Mouse (Mus musculus) lung, postnatal 0 days (tissue): Measurements from ENCODE around the gene Kpna1. TPM values are rescaled to one million over a fixed set of nuclear protein-coding genes. Genes with fewer than 3 reads are reported as not detected.
A peak's percentile ranks its signal among the peaks of the same experiment; 100 is the strongest.
"Not testable (repeated sequence)": the region's sequence is repeated elsewhere in the genome, so short reads cannot be mapped to it uniquely, and the experiment has no call there.

Source experiments
- ATAC-seq: fragments of 200-750 bp; cut with Nextera tagmentation; 2 replicates; pipeline ENCODE4 v1.8.0; 2017; ENCODE audit warnings: moderate library complexity
- DNase-seq: peaks from one replicate; pipeline ENCODE4 v3.0.0-alpha.2; 2016; ENCODE audit warnings: low spot score
- H3K27ac ChIP-seq: fragments of 300-500 bp; sonication (generic); 2 replicates; pipeline ENCODE4 v1.5.1; 2014; ENCODE audit warnings: antibody characterized with exemption, mild to moderate bottlenecking, low read length, mixed read lengths
- H3K27me3 ChIP-seq: fragments of 300-500 bp; sonication (generic); replicated peaks from 2 replicates; pipeline ENCODE4 v1.6.1; 2014; ENCODE audit warnings: low read length, mixed read lengths; ENCODE audit not compliant: insufficient read depth
- H3K36me3 ChIP-seq: fragments of 300-500 bp; sonication (generic); 2 replicates; pipeline ENCODE4 v1.6.1; 2014; ENCODE audit warnings: low read length, mixed read lengths; ENCODE audit not compliant: insufficient read depth
- H3K4me1 ChIP-seq: fragments of 300-500 bp; sonication (generic); 2 replicates; pipeline ENCODE4 v1.6.1; 2014; ENCODE audit warnings: antibody characterized with exemption, low read depth, low read length, mixed read lengths; ENCODE audit not compliant: insufficient read depth
- H3K4me2 ChIP-seq: fragments of 300-500 bp; sonication (generic); replicated peaks from 2 replicates; pipeline ENCODE4 v1.6.1; 2014; ENCODE audit warnings: low read depth, mild to moderate bottlenecking, low read length, moderate library complexity, mixed read lengths
- H3K4me3 ChIP-seq: fragments of 300-500 bp; sonication (generic); 2 replicates; pipeline ENCODE4 v1.5.1; 2014; ENCODE audit warnings: low read depth, low read length
- H3K9ac ChIP-seq: fragments of 300-500 bp; sonication (generic); replicated peaks from 2 replicates; pipeline ENCODE4 v1.6.1; 2014; ENCODE audit warnings: low read depth, mild to moderate bottlenecking
- H3K9me3 ChIP-seq: fragments of 300-500 bp; sonication (generic); 2 replicates; pipeline ENCODE4 v1.6.1; 2016; ENCODE audit warnings: low read length, mixed read lengths
- CTCF ChIP-seq: IDR thresholded peaks from 2 replicates; pipeline ENCODE4 v1.5.1; 2016; ENCODE audit warnings: antibody characterized with exemption, mild to moderate bottlenecking
- EP300 ChIP-seq: IDR thresholded peaks from 2 replicates; pipeline ENCODE4 v1.6.1; 2016; ENCODE audit warnings: antibody characterized with exemption, mild to moderate bottlenecking, control low read depth
- WGBS: fragments of 180-500 bp; shearing (Covaris S2); extraction: QIAGEN DNeasy Blood & Tissue Kit; methylation state at CpG from one replicate; pipeline ENCODE4 v1.1.7; 2014; 5-methylcytosine and 5-hydroxymethylcytosine counted together
- polyA plus RNA-seq: library from polyadenylated mRNA; unstranded; fragments of >200 nt; fragmentation: Nextera tagmentation; extraction: Ambion mirVana; gene quantifications from 2 replicates; pipeline ENCODE4 v1.2.1, GENCODE M21; 2015

The Kpna1 gene
- polyA plus RNA-seq, 1 experiment from 2014 or later: 16.7 TPM

DNA sequence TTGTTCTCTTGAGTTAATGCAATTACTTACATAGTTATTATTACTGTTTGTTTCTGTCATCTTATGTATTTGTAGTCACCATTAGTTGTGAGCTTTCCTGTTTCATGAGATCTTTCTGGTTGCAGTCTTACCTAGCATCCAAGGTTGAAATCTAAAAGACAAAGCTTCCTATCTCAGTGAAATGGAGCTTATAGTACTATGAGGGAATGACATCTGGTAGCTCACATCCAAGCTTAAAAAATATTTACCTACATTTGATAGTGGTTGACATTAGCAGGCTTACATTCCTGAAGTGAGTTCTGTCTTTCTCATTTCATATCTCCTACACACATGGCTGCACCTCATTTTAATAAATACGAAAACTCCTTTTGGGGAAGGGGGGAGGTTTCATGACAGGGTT lies 37.8 kb downstream of the Kpna1 start:
- Histone ChIP-seq H3K4me2 (no peak overlapping the region), H3K4me1 (no peaks in the 10 kb centered on the region), H3K27ac (no peak overlapping the region), H3K9ac (no peak overlapping the region), H3K36me3 (peaks cover 9% of the 10 kb centered on the region; the same call in 1 of the 2 replicates), H3K4me3 (no peak overlapping the region), H3K27me3 (no peaks in the 10 kb centered on the region), H3K9me3 (no peaks in the 10 kb centered on the region)
- ATAC-seq (no peak), DNase-seq (no peak)
- 90% methylated on average over 1 of the region's 1 CpGs for WGBS
- TF ChIP-seq CTCF (no peak), EP300 (no peak)

DNA sequence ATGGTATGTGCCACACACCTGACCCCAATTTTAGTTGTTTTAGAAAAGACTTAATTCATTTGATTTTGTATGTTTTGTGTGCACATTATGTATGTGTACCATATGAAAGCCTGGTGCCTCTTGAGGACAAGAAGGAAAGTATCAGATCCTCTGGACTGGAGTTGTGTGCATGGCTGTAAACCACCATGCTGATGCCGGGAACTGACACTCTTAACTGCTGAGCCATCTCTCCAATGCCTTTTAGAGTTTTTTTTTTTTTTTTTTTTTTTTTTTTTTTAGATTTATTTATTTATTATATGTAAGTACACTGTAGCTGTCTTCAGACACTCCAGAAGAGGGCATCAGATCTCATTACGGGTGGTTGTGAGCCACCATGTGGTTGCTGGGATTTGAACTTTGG lies 49.6 kb downstream of the Kpna1 start:
- not testable (repeated sequence) for H3K4me2 ChIP-seq, H3K27ac ChIP-seq, H3K4me3 ChIP-seq, ATAC-seq, H3K27me3 ChIP-seq, H3K9ac ChIP-seq, H3K4me1 ChIP-seq, H3K9me3 ChIP-seq, DNase-seq
- WGBS: 86% methylated on average over 1 of the region's 2 CpGs
- peaks cover 21% of the 10 kb centered on the region; the same call in 1 of the 2 replicates for H3K36me3 ChIP-seq

DNA sequence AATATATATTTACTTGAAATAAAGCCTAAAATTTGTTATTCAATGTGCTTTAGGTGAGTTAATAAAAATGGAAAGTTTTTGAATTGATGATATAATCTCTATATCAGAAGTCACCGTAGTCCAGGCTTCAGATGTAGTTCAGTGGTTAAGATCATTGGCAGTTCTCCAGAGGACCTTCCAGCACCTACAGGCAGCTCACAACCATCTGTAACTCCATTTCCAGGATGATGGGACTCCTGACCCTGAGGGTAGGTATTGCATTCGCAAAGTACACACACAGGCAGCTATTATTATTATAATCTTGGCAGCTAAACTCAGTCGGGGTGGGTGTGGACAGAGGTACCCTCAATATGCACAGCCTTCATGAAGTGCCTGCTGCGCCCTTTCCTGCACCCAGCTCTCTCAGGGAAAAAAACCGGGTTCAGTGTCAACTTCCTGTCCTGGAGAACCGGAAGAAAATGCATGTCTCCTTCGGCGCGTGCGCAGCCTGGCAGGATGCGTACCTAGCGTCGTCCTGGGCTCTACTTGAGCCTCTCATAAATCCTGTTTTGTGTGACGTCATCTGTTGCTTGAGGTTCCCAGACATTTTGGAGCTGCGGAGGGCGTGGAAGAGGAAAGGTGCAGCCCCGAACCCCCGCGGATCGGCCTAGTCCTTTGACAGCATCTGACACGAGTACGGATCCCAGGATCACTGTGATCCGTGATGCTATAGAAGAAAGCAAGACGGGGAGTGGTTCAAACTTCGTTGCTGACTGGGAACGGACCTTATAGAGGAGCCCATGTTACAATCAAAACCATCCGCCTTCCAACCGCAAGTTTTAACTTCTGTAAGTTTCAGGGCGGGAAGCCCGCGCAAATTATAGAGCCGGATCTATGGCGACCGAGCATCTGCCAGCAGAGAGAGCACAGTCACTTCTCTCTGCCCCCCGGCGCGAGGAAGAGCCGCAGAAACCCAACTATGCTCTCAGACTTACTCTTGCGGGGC lies 62.4 kb downstream of the Kpna1 start, which contains the start of gene Wdr5b:
Gene Wdr5b (plus strand): TSS at position 551 of the 985 bp plus-strand sequence.
- H3K4me2 ChIP-seq: peak within 1 kb of the TSS; percentile 70
- WGBS: 2% methylated on average over 39 of the region's 39 CpGs
- H3K4me3 ChIP-seq: peak within 1 kb of the TSS; percentile 64
- ATAC-seq: peak; percentile 98
- DNase-seq: peak; percentile 100
- H3K9ac ChIP-seq: peak within 1 kb of the TSS; percentile 65
- TF ChIP-seq EP300 (no peak), CTCF (no peak; the same call in 1 of the 2 replicates)
- no peaks in the 10 kb centered on the region for H3K9me3 ChIP-seq
- peaks cover 5% of the 10 kb centered on the region; the same call in 1 of the 2 replicates for H3K36me3 ChIP-seq
- no peaks in the 10 kb centered on the region for H3K27me3 ChIP-seq
- H3K4me1 ChIP-seq: peaks cover 8% of the 10 kb centered on the region; the same call in 1 of the 2 replicates
- peak within 1 kb of the TSS; percentile 79 for H3K27ac ChIP-seq

DNA sequence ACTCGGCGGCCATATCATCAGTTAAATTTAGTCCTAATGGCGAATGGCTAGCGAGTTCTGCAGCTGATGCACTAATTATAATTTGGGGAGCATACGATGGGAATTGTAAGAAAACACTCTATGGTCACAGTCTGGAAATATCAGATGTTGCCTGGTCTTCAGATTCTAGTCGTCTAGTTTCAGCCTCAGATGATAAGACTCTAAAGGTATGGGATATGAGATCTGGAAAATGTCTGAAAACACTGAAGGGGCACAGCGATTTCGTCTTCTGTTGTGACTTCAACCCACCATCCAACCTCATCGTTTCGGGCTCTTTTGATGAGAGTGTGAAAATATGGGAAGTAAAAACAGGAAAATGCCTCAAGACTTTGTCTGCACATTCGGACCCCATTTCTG lies 63.1 kb downstream of the Kpna1 start:
- H3K9me3 ChIP-seq: no peaks in the 10 kb centered on the region
- peak overlapping the region; percentile 64 for H3K4me3 ChIP-seq
- TF ChIP-seq CTCF (no peak), EP300 (no peak)
- WGBS: 23% methylated on average over 11 of the region's 11 CpGs
- ATAC-seq (no peak), DNase-seq (no peak)
- H3K27me3 ChIP-seq: no peaks in the 10 kb centered on the region
- H3K4me2 ChIP-seq: peak overlapping the region; percentile 70
- peaks cover 11% of the 10 kb centered on the region; the same call in 1 of the 2 replicates for H3K36me3 ChIP-seq
- peak overlapping the region; percentile 79 for H3K27ac ChIP-seq
- peak overlapping the region; percentile 65 for H3K9ac ChIP-seq
- H3K4me1 ChIP-seq: peaks cover 8% of the 10 kb centered on the region; the same call in 1 of the 2 replicates

DNA sequence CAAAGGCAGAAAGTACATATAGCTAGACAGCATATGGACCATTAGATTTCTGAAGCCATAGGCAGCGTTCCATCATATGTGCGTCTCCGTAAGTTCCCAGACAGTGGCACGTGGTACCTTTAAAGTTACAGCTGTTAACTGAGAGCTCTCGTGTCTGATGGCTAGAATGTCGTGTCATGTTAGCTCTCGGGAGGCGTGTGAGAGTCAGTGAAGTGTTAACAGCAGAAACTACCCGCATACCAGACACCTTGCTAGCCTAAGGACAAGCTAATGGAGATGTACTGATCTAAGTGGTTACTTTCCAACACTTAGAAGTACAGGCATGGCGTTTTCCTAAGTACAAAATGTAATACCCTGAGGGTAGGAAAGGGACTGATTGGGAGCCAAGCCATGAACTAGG lies 64.5 kb downstream of the Kpna1 start:
- WGBS: 80% methylated on average over 10 of the region's 10 CpGs
- no peak for DNase-seq
- H3K9ac ChIP-seq: no peak overlapping the region
- no peak overlapping the region for H3K27ac ChIP-seq
- no peak overlapping the region for H3K4me2 ChIP-seq
- H3K4me3 ChIP-seq: no peak overlapping the region
- H3K27me3 ChIP-seq: no peaks in the 10 kb centered on the region
- no peak for TF ChIP-seq EP300
- TF ChIP-seq CTCF: no peak
- no peak for ATAC-seq
- H3K4me1 ChIP-seq: peaks cover 8% of the 10 kb centered on the region; the same call in 1 of the 2 replicates
- no peaks in the 10 kb centered on the region for H3K9me3 ChIP-seq
- H3K36me3 ChIP-seq: peaks cover 15% of the 10 kb centered on the region; the same call in 1 of the 2 replicates

DNA sequence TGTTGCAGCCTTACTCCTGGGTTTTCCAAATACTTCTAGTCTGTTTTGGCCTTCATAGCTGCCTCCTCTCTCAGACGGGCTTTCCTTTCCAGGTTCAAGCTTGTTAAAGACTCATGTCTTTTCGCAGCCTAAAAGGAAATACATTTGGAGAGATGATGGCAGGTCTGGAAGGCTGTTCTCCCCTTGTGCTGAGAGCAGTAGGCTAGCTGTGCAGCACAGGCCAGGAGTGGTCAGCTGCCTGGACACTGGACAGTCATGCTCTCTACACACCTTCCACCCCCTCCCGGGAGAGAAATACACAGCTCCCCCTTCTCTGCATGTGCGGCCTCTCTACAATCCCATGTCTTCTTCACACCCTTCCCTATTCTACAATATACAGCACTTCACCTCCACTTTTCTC lies 65.4 kb downstream of the Kpna1 start:
- Histone ChIP-seq H3K27ac (no peak overlapping the region), H3K9ac (no peak overlapping the region), H3K27me3 (no peaks in the 10 kb centered on the region), H3K4me3 (no peak overlapping the region), H3K36me3 (peaks cover 24% of the 10 kb centered on the region), H3K4me2 (no peak overlapping the region), H3K4me1 (peaks cover 8% of the 10 kb centered on the region; the same call in 1 of the 2 replicates), H3K9me3 (no peaks in the 10 kb centered on the region)
- no peak for TF ChIP-seq CTCF
- no peak for TF ChIP-seq EP300
- whole genome bisulfite sequencing: 85% methylated on average over 4 of the region's 4 CpGs
- ATAC-seq (no peak), DNase-seq (no peak)
